Mouse (Mus musculus) gastrocnemius, postnatal 36 days (tissue): ENCODE measurements around the gene Smyd3. TPM values are rescaled to one million over a fixed set of nuclear protein-coding genes. Genes with fewer than 3 reads are reported as not detected.

ENCODE experiments used
- DNase-seq, 2 experiments: peaks; one replicate each; pipeline ENCODE4 v3.0.0; 2022
- intact Hi-C: fragments of 180-260 bp; cut with DNase I; formaldehyde crosslinking; loops from one replicate; pipeline ENCODE4 v1.15.1; 2025
- total RNA-seq, 2 experiments: library from RNA; stranded (reverse); gene quantifications; 2 replicates each; pipeline ENCODE4 v1.2.3; 2021

The Smyd3 gene
- total RNA-seq, 2 experiments from 2014 or later: 3.4 to 4.6 TPM

DNA sequence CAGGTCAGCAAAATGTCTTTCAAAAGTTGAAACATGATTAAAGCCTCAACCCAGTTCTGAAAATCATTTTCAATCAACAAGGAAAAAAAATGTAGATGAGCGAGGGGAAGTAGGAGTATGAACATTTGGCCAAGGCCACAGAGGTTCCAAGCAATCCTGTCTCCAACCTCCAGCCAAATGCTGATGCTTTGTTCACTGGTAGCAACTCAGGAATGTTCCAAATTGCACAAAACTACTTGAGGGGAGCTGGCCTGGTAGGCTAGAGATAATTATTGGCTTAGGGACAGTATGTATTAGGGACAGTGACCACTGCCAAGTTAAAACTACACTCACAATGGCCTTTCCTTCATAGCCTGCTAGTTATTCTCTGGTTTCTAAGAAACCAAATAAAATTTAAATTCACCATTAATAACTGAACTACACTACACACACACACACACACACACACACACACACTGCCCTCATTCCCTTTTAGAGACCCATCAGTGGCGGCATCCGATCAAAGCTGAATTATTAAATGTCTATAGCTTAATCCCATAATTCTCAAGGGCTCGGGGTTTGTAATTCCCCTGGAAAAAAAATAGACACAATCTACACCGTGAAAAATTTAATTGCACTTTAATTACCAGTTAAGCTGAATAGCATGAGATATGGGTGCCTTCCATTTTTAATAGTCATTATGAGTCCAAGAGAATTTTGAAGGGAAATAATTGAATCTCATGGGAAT is 514.3 kb downstream of the Smyd3 start:
- intact Hi-C loops: no loop called here
- DNase-seq: no peak

DNA sequence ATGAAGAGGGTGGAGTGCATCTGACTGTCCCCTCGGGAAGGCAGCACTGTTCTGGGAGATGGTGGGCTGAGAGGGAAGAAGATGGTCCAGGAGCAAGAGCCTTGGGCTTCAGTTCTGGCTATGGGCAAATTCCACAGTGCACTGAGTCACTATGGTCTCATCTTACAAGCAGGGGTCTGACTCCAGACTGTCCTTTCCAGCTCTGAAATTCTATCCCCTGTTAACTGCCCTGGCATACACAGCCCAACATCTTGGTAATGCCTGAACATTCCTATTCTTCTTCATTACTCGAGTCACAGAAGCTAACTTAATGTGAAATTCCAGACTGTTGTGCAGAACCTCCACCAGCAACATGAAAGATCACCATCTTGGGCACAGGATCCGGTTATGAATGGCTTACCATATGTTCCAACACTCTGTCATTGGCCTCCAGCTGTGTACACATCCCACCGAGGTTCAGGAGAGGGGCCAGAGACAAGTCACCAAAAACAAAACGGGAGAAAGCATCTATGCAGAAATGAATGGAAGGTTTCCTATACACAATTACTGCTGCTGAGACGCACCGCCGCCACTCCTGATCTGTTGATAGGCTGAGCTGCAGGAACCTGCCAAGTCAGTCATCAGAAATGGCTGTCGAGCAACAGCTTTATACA is 517.8 kb downstream of the Smyd3 start:
- DNase-seq: no peak
- intact Hi-C loops: no loop called here

DNA sequence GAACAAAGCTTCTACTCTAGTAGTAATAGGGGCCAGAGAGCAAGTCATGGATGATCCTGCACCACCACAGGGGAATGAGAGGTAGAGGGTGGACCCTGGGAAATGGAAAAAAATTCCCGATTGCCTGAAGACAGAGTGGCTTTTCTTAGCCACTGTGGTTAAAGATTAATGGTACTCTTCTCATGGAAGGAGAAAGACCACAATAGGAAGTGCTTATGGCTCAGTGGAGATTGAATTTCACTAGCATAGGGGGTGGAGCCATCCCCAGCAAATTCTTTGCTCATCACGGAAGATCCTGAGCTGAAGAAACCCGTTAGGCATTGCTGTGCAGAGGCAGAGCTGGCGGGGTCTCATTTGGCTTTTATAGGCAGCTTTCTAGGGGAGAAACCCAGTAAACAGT is 520.0 kb downstream of the Smyd3 start:
- intact Hi-C loops: no loop called here
- DNase-seq: no peak

DNA sequence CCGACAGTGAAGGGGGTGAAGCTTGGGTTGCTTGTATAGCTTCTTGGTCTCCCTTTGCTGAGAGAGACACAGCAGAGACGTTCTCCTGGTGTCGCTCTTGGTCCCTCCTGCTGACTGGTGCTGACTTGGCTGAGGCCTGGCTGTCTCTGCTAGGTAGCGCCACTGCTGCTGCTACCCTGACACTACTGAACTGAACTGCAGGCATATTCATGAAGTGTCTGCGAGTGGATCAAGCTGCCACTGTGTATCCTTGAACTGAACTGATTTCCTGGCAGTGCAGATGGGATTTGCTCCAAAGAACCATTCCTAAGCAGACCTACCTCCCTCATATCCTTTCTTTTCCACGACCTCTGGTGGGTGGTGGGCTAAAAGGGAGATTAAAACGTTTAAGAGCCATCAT is 523.6 kb downstream of the Smyd3 start:
- intact Hi-C loops: no loop called here
- DNase-seq: no peak

DNA sequence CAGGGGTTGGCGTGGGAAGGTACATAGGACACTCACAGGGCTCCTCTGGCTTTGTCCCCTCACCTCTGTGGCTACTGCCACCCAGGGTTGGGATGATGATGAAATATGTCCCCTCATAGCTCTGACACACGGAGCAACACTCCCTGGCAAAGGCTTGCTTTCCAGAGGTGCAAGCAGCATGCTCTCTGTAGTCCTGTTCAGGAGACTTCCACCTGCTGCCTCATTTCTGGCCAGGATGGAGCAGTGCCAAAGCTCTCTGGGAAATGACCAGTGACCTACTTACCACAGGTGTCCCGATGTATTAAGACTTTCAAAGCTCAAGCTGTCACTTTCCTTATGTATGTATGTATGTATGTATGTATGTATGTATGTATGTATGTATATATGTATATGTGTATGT is 525.3 kb downstream of the Smyd3 start:
- intact Hi-C loops: no loop called here

DNA sequence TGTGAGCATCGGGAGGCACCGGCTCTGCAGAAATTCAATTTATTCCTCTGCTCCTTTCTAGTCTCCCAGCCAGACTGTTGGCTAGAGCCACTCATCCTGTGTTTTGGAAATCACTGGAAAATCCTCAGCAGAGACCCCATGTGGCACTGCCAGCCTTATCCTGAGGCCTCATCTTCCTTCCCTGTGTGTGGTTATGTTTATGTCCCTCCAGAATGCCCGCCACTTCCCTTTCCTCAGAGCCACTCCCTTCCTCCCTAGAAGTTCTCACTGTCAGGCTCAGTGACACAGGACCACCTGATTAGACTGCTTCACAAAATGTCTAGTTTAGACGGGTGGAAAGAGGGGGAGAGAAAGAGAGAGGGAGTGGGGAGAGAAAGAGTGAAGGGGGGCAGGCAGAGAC is 526.4 kb downstream of the Smyd3 start:
- intact Hi-C loops: no loop called here
- DNase-seq: no peak

More for the DNA sequence above, 525.3 kb downstream of the Smyd3 start:
- no peak for DNase-seq

DNA sequence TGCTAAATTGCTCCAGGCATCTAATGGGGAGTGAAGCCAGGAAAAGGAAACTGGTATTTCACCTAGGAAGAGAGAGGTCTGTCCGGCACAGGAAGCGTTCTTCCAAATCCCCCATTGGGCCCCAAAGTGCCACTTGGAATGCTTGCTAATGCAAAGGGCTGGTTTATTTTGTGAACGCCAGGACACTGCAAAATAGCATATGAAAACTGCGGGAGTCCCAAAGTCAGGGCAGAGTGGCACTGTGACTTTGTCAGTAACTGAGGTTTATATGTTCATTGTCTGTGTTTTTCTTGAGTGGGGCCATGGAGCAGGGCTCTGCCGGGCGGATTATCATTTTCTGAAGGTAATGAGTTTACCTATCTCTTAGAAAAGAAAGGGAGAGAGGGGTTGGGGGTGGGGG is 526.8 kb downstream of the Smyd3 start:
- intact Hi-C loops: no loop called here
- no peak for DNase-seq

DNA sequence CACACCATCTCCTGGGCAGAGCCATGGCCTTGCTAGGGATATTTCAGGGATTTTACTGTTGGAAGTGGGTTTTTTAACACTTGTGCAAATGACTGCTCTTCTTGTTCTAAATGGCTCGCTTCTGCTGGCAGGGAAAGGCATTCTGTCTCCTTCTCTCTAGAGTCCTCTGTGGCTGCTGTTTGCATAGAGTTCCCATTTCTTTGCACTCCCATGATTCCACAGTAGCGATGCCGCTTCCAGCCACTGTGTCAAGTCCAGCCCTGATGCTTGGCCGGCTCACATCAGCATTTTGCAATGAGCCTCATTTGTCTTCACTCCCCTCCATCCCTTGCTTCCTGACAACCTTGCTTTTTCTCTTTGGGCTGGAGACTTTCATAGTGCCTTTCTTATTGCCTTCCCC is 528.4 kb downstream of the Smyd3 start:
- intact Hi-C loops: no loop called here

DNA sequence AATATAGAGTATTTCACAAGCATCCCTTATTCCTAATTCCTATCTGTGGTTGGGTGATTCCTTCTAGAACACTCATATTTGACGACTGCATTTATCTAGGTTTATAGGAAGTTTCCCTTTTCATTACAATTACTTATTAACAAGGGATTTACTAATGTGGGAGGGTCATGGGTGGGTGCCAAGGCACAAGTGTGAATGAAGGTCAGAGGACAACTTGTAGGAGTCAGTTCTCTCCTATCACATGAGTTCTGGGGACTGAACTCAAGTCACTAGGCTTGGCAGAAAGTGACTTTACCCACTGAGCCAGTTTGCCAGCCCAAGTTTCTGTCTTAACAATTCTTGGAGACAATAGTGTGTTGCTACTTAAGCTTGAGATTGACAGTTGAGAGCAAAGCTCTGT is 529.7 kb downstream of the Smyd3 start:
- intact Hi-C loops: no loop called here
- no peak for DNase-seq

More for the DNA sequence above, 528.4 kb downstream of the Smyd3 start:
- DNase-seq: peak in 1 of 2 experiments; percentile 14

DNA sequence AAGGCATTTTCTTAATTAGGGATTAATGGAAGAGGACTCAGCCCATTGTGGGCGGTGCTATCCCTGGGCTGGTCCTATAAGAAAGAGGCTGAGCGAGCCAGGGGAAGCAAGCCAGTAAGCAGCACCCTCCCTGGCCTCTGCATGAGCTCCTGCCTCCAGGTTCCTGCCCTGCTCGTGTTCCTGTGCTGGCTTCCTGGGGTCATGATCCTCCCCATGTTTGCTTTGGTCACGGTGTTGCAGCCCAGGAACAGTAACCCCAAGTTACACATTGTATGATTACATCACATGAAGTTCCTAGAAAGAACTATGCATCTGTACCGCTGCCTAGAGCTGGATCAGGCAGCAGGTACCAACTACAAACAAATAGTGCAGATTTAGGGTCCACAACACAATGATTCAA is 536.2 kb downstream of the Smyd3 start:
- intact Hi-C loops: no loop called here
- no peak for DNase-seq

DNA sequence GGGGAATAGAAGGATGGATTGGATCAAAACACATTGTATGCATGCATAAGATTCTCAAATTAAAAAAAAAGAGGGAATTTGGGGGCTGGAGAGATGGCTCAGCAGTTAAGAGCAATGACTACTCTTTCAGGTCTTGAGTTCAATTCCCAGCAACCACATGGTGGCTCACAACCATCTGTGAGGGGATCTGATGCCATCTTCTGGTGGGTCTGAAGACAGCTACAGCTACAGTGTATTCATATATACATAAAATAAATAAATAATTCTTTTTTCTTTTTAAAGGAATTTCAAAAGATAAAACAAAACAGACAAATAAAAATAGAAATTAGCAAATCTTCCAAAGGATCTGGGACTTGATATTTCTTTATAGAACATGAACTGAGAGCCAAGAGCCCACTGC is 537.7 kb downstream of the Smyd3 start:
- DNase-seq: no peak
- intact Hi-C loops: no loop called here

DNA sequence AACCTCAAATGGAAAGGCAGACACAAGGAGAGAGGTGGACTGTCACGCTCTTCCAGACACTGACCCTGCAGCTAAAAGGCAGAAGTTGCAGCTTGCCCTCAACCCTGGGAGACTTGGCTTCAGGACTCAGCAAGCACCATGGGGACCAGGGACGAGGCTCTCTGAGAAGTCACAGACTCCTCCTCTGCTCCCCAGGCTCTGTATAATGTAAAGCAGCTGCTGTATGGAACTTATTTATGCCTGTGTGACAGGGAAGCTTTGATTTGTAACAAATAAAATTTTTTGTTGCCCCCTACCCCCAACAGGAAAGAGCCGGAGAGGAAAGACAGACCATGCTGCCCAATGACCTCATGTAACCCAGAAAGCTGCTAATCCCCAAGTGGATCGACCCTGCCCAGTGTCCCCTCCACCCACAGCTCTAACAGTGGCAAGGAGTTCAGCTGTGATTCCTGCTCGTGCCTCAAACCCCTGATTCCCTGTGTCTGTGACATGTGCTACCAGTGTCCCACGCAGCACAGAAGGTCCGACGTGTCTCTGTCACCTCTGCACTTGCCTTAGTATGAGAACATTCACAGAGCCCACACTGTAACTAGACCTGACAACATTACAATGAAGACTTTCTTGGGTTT is 539.1 kb downstream of the Smyd3 start:
- DNase-seq: no peak
- intact Hi-C loops: no loop called here

DNA sequence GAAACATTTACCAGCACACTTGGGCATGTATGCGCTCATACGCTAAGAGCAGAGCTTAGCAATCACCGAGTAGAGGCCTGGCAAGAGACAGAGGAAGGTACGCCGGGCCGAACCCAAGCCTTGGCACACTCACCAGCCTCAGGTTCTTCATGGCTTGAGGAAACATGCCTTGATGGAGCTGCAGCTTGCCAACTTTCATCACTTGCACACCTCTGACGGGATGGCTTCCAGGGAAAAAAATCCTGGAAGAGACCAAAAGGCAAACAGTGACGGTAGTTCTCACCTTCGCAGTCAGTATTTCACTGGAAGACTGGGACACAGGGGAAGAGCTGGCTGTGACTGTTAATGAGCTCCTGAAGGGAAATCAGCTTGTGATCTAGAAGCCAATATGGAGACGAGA is 545.8 kb downstream of the Smyd3 start:
- DNase-seq: no peak
- intact Hi-C loops: no loop called here

DNA sequence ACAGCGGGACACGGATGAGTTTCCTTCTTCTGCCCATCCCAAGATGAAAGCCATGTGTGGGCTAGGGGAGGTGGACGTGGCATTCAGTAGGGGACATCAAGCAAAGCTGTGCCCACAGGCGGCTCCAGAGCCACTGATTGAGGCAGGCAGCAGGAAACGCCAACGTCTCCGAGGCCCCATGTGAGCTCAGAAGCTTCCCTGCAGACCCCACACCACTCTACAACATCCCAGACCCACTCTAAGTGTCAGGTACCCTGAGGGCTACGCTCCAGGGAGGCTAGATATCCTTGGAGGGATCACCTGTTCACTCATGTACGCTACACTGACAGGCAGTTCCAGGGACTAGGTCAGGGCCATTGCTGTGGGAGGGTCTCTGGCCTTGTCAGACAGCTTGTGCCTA is 556.2 kb downstream of the Smyd3 start:
- DNase-seq: no peak
- intact Hi-C loops: loop anchor here (5.0 kb wide), 1 partner anchor 434 kb away; the partner anchor contains the start of gene Kif26b

DNA sequence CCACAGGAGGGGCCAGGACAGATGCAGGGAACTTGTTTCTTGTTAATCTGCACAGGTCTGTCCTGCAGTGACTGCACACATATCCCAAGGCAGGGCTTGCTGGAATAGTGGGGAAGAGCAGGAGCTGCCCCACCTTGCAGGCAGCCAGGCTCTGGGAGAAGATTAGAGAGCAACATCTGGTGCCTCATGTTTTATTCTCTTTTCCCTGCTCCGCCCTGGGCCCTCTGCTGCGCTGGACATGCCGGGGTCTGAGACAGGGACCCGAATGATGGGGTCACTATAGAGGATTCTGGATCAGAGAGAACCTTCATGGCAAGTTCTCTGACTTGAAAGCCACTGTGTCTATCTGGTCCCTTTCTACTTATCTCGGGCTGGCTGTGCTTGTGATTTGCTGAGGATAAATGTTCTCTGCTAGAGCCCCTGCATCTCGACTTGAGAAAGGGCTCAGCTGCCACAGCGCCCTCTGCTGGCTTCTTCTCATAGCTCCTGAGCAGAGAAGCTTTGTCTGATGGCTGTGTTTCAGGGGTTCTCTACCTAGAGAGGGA is 557.8 kb downstream of the Smyd3 start:
- peak; percentile 44 to 53 for DNase-seq

DNA sequence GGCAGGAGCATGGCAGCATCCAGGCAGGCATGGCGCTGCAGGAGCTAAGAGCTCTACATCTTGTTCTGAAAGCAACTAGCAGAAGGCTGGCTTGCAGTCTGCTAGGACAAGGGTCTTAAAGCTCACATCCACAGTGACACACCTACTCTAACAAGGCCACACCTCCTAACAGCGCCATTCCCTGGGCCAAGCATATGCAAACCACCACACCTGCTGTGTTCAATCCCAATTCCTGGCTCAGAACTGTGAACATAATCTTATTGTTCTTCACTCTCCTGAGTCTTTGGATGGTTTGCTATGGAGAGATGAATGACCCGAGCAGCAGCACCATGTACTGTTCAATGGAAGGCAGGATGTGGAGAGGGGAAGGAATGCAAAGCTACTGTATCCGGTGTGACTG is 559.2 kb downstream of the Smyd3 start:
- intact Hi-C loops: no loop called here
- DNase-seq: no peak

More for the DNA sequence above, 557.8 kb downstream of the Smyd3 start:
- intact Hi-C loops: loop anchor here (5.0 kb wide), 1 partner anchor 433 kb away; the partner anchor contains the start of gene Kif26b

DNA sequence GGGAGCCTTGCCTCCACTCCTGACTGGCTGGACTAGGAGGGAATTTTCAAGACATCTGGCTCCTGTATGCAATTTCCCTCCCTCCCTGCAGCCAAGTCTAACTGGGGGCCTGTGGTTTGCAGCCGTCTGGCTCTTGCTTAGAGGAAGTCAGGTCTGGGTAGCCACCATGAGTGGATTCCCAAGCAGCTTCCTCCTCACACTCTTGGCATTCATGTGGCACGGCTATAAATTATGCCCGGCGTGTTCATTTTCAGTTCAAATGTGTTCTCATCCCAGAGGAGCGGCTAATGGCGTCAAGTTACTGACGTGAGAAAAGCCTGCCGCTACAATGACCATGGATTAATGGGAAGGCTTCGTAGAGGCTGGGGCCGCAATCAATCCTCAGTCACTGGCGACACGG is 564.9 kb downstream of the Smyd3 start:
- DNase-seq: no peak
- intact Hi-C loops: no loop called here

DNA sequence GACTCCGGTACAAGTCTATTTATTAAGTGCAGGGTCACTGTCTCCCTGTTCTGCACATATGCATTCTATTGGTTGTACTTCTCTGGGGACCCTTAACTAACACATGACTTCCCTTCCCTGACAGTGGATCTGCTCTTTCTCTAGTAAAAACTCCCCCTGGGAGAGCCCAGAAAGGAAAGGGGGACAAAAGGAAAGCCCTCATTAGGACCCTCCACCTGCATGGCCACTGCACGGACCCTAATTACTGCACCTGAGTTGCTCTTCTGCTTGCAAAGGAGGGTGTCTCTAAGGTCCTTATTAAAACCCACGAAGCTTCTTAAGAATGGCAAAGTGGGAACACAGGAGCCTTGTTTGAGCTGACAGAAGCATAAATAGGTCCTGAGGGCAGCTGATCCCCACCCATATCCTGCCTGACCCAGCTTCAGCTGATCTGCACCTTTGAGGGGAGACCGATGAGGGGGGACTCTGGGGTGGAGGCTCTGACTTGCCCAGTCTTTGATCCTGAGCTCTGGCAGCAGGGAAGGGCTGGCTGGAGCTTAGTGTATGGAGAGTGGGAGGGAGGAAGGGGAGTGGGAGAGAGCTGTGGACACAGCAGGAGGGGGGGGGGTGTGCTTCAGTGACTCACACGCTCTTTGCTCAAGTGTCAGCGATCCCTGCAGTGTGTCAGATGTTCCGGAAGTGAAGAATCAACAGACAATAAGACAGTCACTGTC is 575.4 kb downstream of the Smyd3 start:
- no peak for DNase-seq
- intact Hi-C loops: no loop called here

DNA sequence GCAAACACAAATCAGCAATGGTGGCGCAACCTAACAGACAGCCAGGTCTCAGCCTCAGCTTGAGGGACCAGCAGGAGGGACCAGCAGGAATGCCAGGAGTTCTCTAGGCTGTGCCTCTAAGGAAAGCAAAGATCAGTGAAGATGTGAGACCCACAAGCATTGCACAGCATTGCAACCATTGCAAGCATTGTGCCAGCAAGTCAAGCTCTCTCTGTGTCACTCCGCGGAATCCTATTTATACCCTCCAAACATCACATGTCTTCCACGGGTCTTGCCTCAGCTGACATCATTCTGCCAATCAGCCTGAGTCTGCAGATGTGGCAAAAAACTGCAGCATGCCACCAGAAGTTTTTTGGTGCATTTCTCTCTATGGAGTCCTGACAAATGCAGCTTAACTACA is 577.5 kb downstream of the Smyd3 start:
- intact Hi-C loops: no loop called here
- DNase-seq: no peak

DNA sequence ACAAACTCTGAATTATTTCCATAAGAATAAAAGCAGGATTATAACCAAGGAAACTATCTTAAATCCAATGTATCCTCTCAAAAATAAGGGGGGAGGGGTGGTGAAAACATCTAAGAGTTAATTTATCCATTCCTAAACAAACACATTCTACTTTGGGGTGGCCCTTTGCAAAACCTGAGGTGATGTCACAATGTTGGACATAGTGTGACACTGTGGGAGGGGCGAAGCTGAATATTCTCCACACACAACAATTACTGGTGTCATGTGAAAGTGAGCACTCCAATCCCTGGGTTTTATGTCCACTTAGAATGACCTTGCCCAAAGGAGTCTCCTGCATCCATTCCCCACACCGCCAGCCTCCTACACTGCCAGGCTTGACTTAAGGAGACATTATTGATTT is 580.9 kb downstream of the Smyd3 start:
- intact Hi-C loops: no loop called here
- no peak for DNase-seq

DNA sequence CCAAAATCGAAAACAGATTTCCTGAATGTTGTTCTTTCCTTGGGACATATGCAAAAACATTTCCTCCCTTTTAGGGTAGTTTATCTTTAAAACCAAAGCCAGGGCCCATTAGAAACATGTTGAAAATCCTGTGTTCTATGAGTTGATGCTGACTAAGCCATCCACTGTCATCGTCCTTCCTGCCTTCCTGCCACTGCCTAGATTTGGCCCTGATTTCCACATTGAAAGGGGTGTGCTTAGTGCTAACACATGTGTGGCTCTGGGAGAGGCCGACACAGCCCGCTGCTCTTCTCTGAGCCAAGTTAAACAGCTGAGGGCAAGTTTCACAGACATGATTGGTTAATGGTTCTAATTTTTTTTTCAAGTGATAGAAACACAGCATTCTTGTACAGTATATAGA is 581.4 kb downstream of the Smyd3 start:
- intact Hi-C loops: no loop called here
- DNase-seq: no peak
